Mouse (Mus musculus) lung, embryonic 14.5 days (tissue): Measurements from ENCODE around the gene Ddx6. TPM values are rescaled to one million over a fixed set of nuclear protein-coding genes. Genes with fewer than 3 reads are reported as not detected.

Experiments used
- ATAC-seq: fragments of 200-750 bp; cut with Nextera tagmentation; 2 replicates; pipeline ENCODE4 v1.8.0; 2017; ENCODE audit warnings: mild to moderate bottlenecking, moderate TSS enrichment, moderate library complexity; ENCODE audit not compliant: insufficient read depth
- DNase-seq: peaks from one replicate; pipeline ENCODE4 v3.0.0-alpha.2; 2015
- H3K27ac ChIP-seq: fragments of 300-500 bp; sonication (generic); 2 replicates; pipeline ENCODE4 v1.5.1; 2014; ENCODE audit warnings: low read depth, mild to moderate bottlenecking, moderate library complexity
- H3K27me3 ChIP-seq: fragments of 300-500 bp; sonication (generic); 2 replicates; pipeline ENCODE4 v1.6.1; 2014; ENCODE audit warnings: low read length, control low read depth; ENCODE audit not compliant: insufficient read depth
- H3K36me3 ChIP-seq: fragments of 300-500 bp; sonication (generic); 2 replicates; pipeline ENCODE4 v1.6.1; 2014; ENCODE audit warnings: control low read depth; ENCODE audit not compliant: insufficient read depth
- H3K4me1 ChIP-seq: fragments of 300-500 bp; sonication (generic); 2 replicates; pipeline ENCODE4 v1.6.1; 2014; ENCODE audit warnings: antibody characterized with exemption, control low read depth; ENCODE audit not compliant: insufficient read depth
- H3K4me2 ChIP-seq: fragments of 300-500 bp; sonication (generic); 2 replicates; pipeline ENCODE4 v1.6.1; 2014; ENCODE audit warnings: mild to moderate bottlenecking
- H3K4me3 ChIP-seq: fragments of 300-500 bp; sonication (generic); 2 replicates; pipeline ENCODE4 v1.5.1; 2014; ENCODE audit warnings: low read depth, low read length
- H3K9ac ChIP-seq: fragments of 300-500 bp; sonication (generic); 2 replicates; pipeline ENCODE4 v1.6.1; 2014
- H3K9me3 ChIP-seq: fragments of 300-500 bp; sonication (generic); 2 replicates; pipeline ENCODE4 v1.6.1; 2016; ENCODE audit warnings: low read depth, low read length, control low read depth
- CTCF ChIP-seq: IDR thresholded peaks from 2 replicates; pipeline ENCODE4 v1.5.1; 2016; ENCODE audit warnings: antibody characterized with exemption, low read depth
- WGBS: fragments of 180-500 bp; shearing (Covaris S2); extraction: QIAGEN DNeasy Blood & Tissue Kit; methylation state at CpG from one replicate; pipeline ENCODE4 v1.1.7; 2014; 5-methylcytosine and 5-hydroxymethylcytosine counted together
- polyA plus RNA-seq: library from polyadenylated mRNA; unstranded; fragments of >200 nt; fragmentation: Nextera tagmentation; extraction: Ambion mirVana; gene quantifications from 2 replicates; pipeline ENCODE4 v1.2.1, GENCODE M21; 2014

Gene Ddx6
- polyA plus RNA-seq, 1 experiment from 2014 or later, result 21.6 TPM

DNA sequence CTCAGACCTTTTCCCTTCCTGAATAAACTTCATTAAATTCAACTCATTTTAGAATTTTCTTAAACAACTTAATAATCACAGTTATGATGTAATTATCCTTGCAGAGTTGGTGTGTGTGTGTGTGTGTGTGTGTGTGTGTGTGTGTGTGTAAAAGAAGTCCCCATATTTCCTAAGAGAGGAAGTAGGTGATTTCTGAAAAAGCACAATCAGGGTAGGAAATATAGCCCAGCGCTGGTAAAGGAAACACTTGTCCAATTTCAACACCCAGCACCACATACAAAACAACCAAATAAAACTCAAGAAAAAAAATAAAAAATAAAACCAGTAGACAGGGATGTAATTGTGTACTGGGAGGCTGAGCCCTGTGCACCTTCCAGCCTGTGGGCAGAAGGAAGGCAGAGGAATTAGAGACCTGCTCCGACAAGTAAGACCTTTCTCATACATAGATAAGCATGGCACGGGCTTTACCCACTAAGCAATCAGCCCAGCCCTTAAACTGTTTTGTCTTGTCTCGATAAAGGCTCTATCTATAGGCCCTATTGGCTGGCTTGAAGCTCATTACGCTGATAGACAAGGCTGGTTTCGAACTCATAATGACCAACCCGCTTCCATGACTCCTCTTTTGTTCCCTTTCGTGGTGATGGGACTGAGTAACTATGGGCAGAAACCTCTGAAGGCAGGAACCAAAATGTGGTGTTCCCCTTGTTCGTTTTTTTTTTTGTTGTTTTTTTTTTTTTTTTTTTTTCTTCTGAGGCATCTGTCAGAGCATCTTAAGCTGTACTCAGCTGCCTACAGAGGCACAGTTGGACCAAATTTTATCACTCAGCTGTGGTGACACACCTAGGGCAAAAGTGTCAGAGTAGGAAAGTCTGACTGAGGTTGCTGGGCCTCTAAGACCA, 17.2 kb upstream of the Ddx6 start:
- Histone ChIP-seq H3K9ac (no peak overlapping the region), H3K4me1 (no peaks in the 10 kb centered on the region), H3K27ac (no peak overlapping the region), H3K9me3 (peaks cover 5% of the 10 kb centered on the region; the same call in 1 of the 2 replicates), H3K27me3 (no peaks in the 10 kb centered on the region), H3K4me3 (no peak overlapping the region), H3K4me2 (no peak overlapping the region), H3K36me3 (no peaks in the 10 kb centered on the region)
- no peak for TF ChIP-seq CTCF
- no peak for ATAC-seq
- 81% methylated on average over 9 of the region's 9 CpGs for WGBS
- no peak for DNase-seq

- 40% methylated on average over 9 of the region's 9 CpGs for WGBS
- H3K4me3 ChIP-seq, result no peak overlapping the region
- ATAC-seq (no peak), DNase-seq (no peak)
- H3K4me2 ChIP-seq, result no peak overlapping the region
- no peak for TF ChIP-seq CTCF
- H3K27me3 ChIP-seq, result no peaks in the 10 kb centered on the region
- H3K4me1 ChIP-seq, result no peaks in the 10 kb centered on the region
- no peak overlapping the region for H3K9ac ChIP-seq
- peaks cover 5% of the 10 kb centered on the region; the same call in 1 of the 2 replicates for H3K9me3 ChIP-seq
- H3K27ac ChIP-seq, result no peak overlapping the region
- H3K36me3 ChIP-seq, result no peaks in the 10 kb centered on the region
These were observed 16.1 kb upstream of the Ddx6 start for GRCm38 (mm10) chr9:44588605-44589004.

- 0 out of 2 replicates have a peak, but pooled peaks cover under 1% of the 10 kb centered on the region for H3K9me3 ChIP-seq
- TF ChIP-seq CTCF, result no peak
- no peak overlapping the region for H3K9ac ChIP-seq
- no peaks in the 10 kb centered on the region for H3K4me1 ChIP-seq
- no peak overlapping the region for H3K4me3 ChIP-seq
- H3K4me2 ChIP-seq, result no peak overlapping the region
- H3K36me3 ChIP-seq, result no peaks in the 10 kb centered on the region
- DNase-seq (no peak), ATAC-seq (no peak)
- H3K27ac ChIP-seq, result no peak overlapping the region
- H3K27me3 ChIP-seq, result no peaks in the 10 kb centered on the region
These were observed 15.6 kb upstream of the Ddx6 start for GRCm38 (mm10) chr9:44589095-44589494.

DNA sequence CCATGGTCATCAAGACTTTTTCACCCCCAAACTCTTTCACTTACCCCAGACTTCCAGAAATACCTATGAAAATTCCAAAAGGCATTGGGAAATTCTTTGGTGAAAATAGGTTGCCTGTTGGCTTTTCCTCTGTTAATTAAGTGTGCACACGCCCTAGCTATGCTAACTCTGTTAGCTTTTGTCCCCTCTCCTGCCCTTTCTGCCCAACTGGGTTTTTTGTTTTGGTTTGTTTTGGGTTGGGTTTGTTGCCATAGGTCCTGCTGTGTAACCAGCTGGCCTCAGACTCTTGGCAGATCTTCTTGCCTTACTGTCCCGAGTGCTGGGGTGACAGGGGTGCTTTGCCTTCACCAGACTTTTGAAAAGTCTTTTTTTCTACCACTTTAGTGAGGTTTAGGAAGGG, 13.7 kb upstream of the Ddx6 start:
- Histone ChIP-seq H3K4me1 (no peaks in the 10 kb centered on the region), H3K36me3 (no peaks in the 10 kb centered on the region), H3K9ac (no peak overlapping the region), H3K27me3 (no peaks in the 10 kb centered on the region), H3K4me2 (no peak overlapping the region), H3K27ac (no peak overlapping the region), H3K9me3 (no peaks in the 10 kb centered on the region), H3K4me3 (no peak overlapping the region)
- DNase-seq (no peak), ATAC-seq (no peak)
- TF ChIP-seq CTCF, result no peak
- WGBS, result 14% methylated on average over 2 of the region's 2 CpGs

GRCm38 (mm10) chr9:44591595-44592188, 13.0 kb upstream of the Ddx6 start:
- TF ChIP-seq CTCF, result no peak
- Histone ChIP-seq H3K27me3 (no peaks in the 10 kb centered on the region), H3K9me3 (no peaks in the 10 kb centered on the region), H3K9ac (no peak overlapping the region), H3K4me3 (no peak overlapping the region), H3K4me2 (no peak overlapping the region), H3K36me3 (no peaks in the 10 kb centered on the region), H3K27ac (no peak overlapping the region), H3K4me1 (no peaks in the 10 kb centered on the region)
- ATAC-seq, result no peak
- DNase-seq, result no peak
- 55% methylated on average over 7 of the region's 7 CpGs for WGBS

GRCm38 (mm10) chr9:44593221-44593620, 11.5 kb upstream of the Ddx6 start:
- Histone ChIP-seq H3K4me3 (no peak overlapping the region), H3K27me3 (no peaks in the 10 kb centered on the region), H3K27ac (no peak overlapping the region), H3K9me3 (no peaks in the 10 kb centered on the region), H3K4me2 (no peak overlapping the region), H3K9ac (no peak overlapping the region), H3K4me1 (no peaks in the 10 kb centered on the region), H3K36me3 (no peaks in the 10 kb centered on the region)
- ATAC-seq (no peak), DNase-seq (no peak)
- TF ChIP-seq CTCF, result no peak
- 79% methylated on average over 4 of the region's 4 CpGs for WGBS

DNA sequence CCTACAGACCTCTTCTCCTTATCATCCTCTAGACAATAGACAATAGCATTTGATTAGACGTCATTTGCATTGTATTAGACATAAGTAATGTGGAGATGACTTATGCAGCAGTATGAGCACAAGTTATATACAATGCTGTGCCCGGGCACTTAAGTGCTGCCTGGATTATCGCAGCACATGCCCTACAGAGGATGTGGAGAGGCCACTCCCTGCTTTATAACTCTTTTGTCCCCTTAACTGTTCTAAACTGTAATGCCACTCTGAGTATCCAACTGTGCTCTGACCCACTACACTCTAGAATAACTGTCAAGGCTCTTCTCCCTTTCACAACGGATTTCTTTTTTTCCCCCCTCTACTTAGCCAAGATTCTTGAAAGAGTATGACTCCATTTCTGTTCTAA, 10.8 kb upstream of the Ddx6 start:
- 81% methylated on average over 4 of the region's 4 CpGs for WGBS
- Histone ChIP-seq H3K9me3 (no peaks in the 10 kb centered on the region), H3K4me3 (no peak overlapping the region), H3K4me2 (no peak overlapping the region), H3K27ac (no peak overlapping the region), H3K9ac (no peak overlapping the region), H3K36me3 (no peaks in the 10 kb centered on the region), H3K27me3 (0 out of 2 replicates have a peak, but pooled peaks cover 3% of the 10 kb centered on the region), H3K4me1 (no peaks in the 10 kb centered on the region)
- ATAC-seq (no peak), DNase-seq (no peak)
- TF ChIP-seq CTCF, result no peak
